Mouse (Mus musculus): ENCODE results near the gene Dixdc1. TPM values are rescaled to one million over a fixed set of nuclear protein-coding genes. Genes with fewer than 3 reads are reported as not detected.
A peak's percentile ranks its signal among the peaks of the same experiment; 100 is the strongest.

The Dixdc1 gene
- polyA plus RNA-seq, 1 experiment from 2014 or later: 29.9 TPM

GRCm38 (mm10) chr9:50721061-50721460 lies 18.3 kb downstream of the Dixdc1 start:
- no peaks in the 10 kb centered on the region for H3K9me3 ChIP-seq
- no peak overlapping the region for H3K4me3 ChIP-seq
- H3K27me3 ChIP-seq (replicated peaks): no peaks in the 10 kb centered on the region
- peaks cover 41% of the 10 kb centered on the region for H3K4me1 ChIP-seq
- H3K4me2 ChIP-seq (replicated peaks): 0 out of 2 replicates have a peak overlapping the region, but pooled peaks have one; percentile 4
- no peaks in the 10 kb centered on the region for H3K36me3 ChIP-seq
- ATAC-seq (ENCODE audit: low FRiP score, low read depth): no peak
- no peak overlapping the region for H3K9ac ChIP-seq
- no peak overlapping the region for H3K27ac ChIP-seq
- WGBS: 32% methylated on average over 12 of the region's 12 CpGs

GRCm38 (mm10) chr9:50718878-50719277 lies 20.4 kb downstream of the Dixdc1 start:
- 83% methylated on average over 4 of the region's 4 CpGs for WGBS
- peaks cover 22% of the 10 kb centered on the region for H3K4me1 ChIP-seq

GRCm38 (mm10) chr9:50714188-50714587 lies 25.1 kb downstream of the Dixdc1 start:
- Histone ChIP-seq H3K4me1 (no peaks in the 10 kb centered on the region), H3K36me3 (peaks cover 13% of the 10 kb centered on the region; the same call in 1 of the 2 replicates), H3K9ac (no peak overlapping the region), H3K4me2 (replicated peaks) (no peak overlapping the region), H3K4me3 (no peak overlapping the region), H3K27me3 (replicated peaks) (no peaks in the 10 kb centered on the region), H3K27ac (no peak overlapping the region), H3K9me3 (no peaks in the 10 kb centered on the region)
- 56% methylated on average over 4 of the region's 4 CpGs for WGBS
- no peak for ATAC-seq (ENCODE audit: low FRiP score, low read depth)

More at GRCm38 (mm10) chr9:50718878-50719277, 20.4 kb downstream of the Dixdc1 start:
- H3K4me2 ChIP-seq (replicated peaks): no peak overlapping the region
- no peaks in the 10 kb centered on the region for H3K9me3 ChIP-seq
- H3K9ac ChIP-seq: no peak overlapping the region
- ATAC-seq (ENCODE audit: low FRiP score, low read depth): no peak
- H3K27me3 ChIP-seq (replicated peaks): no peaks in the 10 kb centered on the region
- no peak overlapping the region for H3K27ac ChIP-seq
- no peak overlapping the region for H3K4me3 ChIP-seq
- no peaks in the 10 kb centered on the region for H3K36me3 ChIP-seq

- no peak overlapping the region for H3K27ac ChIP-seq
- no peaks in the 10 kb centered on the region for H3K4me1 ChIP-seq
- 91% methylated on average over 4 of the region's 4 CpGs for WGBS
- peaks cover 27% of the 10 kb centered on the region for H3K36me3 ChIP-seq
- ATAC-seq (ENCODE audit: low FRiP score, low read depth): no peak
- H3K9ac ChIP-seq: no peak overlapping the region
- no peaks in the 10 kb centered on the region for H3K27me3 ChIP-seq (replicated peaks)
- no peak overlapping the region for H3K4me2 ChIP-seq (replicated peaks)
- no peaks in the 10 kb centered on the region for H3K9me3 ChIP-seq
- H3K4me3 ChIP-seq: no peak overlapping the region
These were observed 28.0 kb downstream of the Dixdc1 start for GRCm38 (mm10) chr9:50711337-50711736.

GRCm38 (mm10) chr9:50709108-50709507 lies 30.2 kb downstream of the Dixdc1 start:
- H3K4me3 ChIP-seq: no peak overlapping the region
- H3K4me1 ChIP-seq: no peaks in the 10 kb centered on the region
- H3K27me3 ChIP-seq (replicated peaks): no peaks in the 10 kb centered on the region
- no peak overlapping the region for H3K4me2 ChIP-seq (replicated peaks)
- no peak for ATAC-seq (ENCODE audit: low FRiP score, low read depth)
- H3K9ac ChIP-seq: no peak overlapping the region
- no peak overlapping the region for H3K27ac ChIP-seq
- 36% methylated on average over 2 of the region's 2 CpGs for WGBS
- peaks cover 27% of the 10 kb centered on the region for H3K36me3 ChIP-seq
- H3K9me3 ChIP-seq: no peaks in the 10 kb centered on the region

GRCm38 (mm10) chr9:50704907-50705306 lies 34.4 kb downstream of the Dixdc1 start:
- H3K27ac ChIP-seq: no peak overlapping the region
- H3K36me3 ChIP-seq: peaks cover 24% of the 10 kb centered on the region
- no peak overlapping the region for H3K4me2 ChIP-seq (replicated peaks)
- no peak for ATAC-seq (ENCODE audit: low FRiP score, low read depth)
- no peak overlapping the region for H3K4me3 ChIP-seq
- no peaks in the 10 kb centered on the region for H3K4me1 ChIP-seq
- WGBS: 28% methylated on average over 6 of the region's 6 CpGs
- peaks cover 11% of the 10 kb centered on the region for H3K27me3 ChIP-seq (replicated peaks)
- no peak overlapping the region for H3K9ac ChIP-seq
- H3K9me3 ChIP-seq: no peaks in the 10 kb centered on the region

- WGBS: 58% methylated on average over 11 of the region's 11 CpGs
- Histone ChIP-seq H3K9me3 (no peaks in the 10 kb centered on the region), H3K36me3 (peaks cover 7% of the 10 kb centered on the region), H3K4me3 (no peak overlapping the region), H3K9ac (no peak overlapping the region), H3K4me2 (replicated peaks) (no peak overlapping the region), H3K27me3 (replicated peaks) (peaks cover 12% of the 10 kb centered on the region), H3K27ac (no peak overlapping the region), H3K4me1 (peaks cover 28% of the 10 kb centered on the region)
- no peak for ATAC-seq (ENCODE audit: low FRiP score, low read depth)
These were observed 38.2 kb downstream of the Dixdc1 start for GRCm38 (mm10) chr9:50700921-50701691.

GRCm38 (mm10) chr9:50698418-50699409 lies 40.6 kb downstream of the Dixdc1 start:
- no peaks in the 10 kb centered on the region for H3K9me3 ChIP-seq
- H3K27me3 ChIP-seq (replicated peaks): peaks cover 12% of the 10 kb centered on the region
- WGBS: under 1% methylated on average over 70 of the region's 70 CpGs
- peak overlapping the region; percentile 78 for H3K9ac ChIP-seq
- peak overlapping the region; percentile 54 for H3K4me3 ChIP-seq
- H3K4me2 ChIP-seq (replicated peaks): peak overlapping the region; percentile 98
- H3K4me1 ChIP-seq: peaks cover 28% of the 10 kb centered on the region
- peak; percentile 73 for ATAC-seq (ENCODE audit: low FRiP score, low read depth)
- H3K27ac ChIP-seq: no peak overlapping the region
- peaks cover 12% of the 10 kb centered on the region for H3K36me3 ChIP-seq

GRCm38 (mm10) chr9:50697706-50698041 lies 41.6 kb downstream of the Dixdc1 start:
- ATAC-seq (ENCODE audit: low FRiP score, low read depth): peak; percentile 43
- peaks cover 12% of the 10 kb centered on the region for H3K27me3 ChIP-seq (replicated peaks)
- peak overlapping the region; percentile 98 for H3K4me2 ChIP-seq (replicated peaks)
- WGBS: under 1% methylated on average over 12 of the region's 12 CpGs
- H3K27ac ChIP-seq: 0 out of 2 replicates have a peak overlapping the region, but pooled peaks have one; percentile 32
- H3K9me3 ChIP-seq: no peaks in the 10 kb centered on the region
- peaks cover 12% of the 10 kb centered on the region for H3K36me3 ChIP-seq
- H3K4me3 ChIP-seq: peak overlapping the region; percentile 27; the same call in 1 of the 2 replicates
- H3K9ac ChIP-seq: peak overlapping the region; percentile 42; the same call in 1 of the 2 replicates
- H3K4me1 ChIP-seq: peaks cover 34% of the 10 kb centered on the region

GRCm38 (mm10) chr9:50696851-50697705 lies 42.2 kb downstream of the Dixdc1 start:
- H3K27me3 ChIP-seq (replicated peaks): peaks cover 12% of the 10 kb centered on the region
- no peaks in the 10 kb centered on the region for H3K9me3 ChIP-seq
- peaks cover 12% of the 10 kb centered on the region for H3K36me3 ChIP-seq
- peak overlapping the region; percentile 42; the same call in 1 of the 2 replicates for H3K9ac ChIP-seq
- peak overlapping the region; percentile 98 for H3K4me2 ChIP-seq (replicated peaks)
- H3K27ac ChIP-seq: 0 out of 2 replicates have a peak overlapping the region, but pooled peaks have one; percentile 32
- H3K4me3 ChIP-seq: peak overlapping the region; percentile 27; the same call in 1 of the 2 replicates
- 36% methylated on average over 12 of the region's 12 CpGs for WGBS
- ATAC-seq (ENCODE audit: low FRiP score, low read depth): no peak
- H3K4me1 ChIP-seq: peaks cover 37% of the 10 kb centered on the region

GRCm38 (mm10) chr9:50695153-50695552 lies 44.2 kb downstream of the Dixdc1 start:
- H3K27ac ChIP-seq: no peak overlapping the region
- H3K4me2 ChIP-seq (replicated peaks): no peak overlapping the region
- 88% methylated on average over 6 of the region's 6 CpGs for WGBS
- no peak for ATAC-seq (ENCODE audit: low FRiP score, low read depth)
- no peaks in the 10 kb centered on the region for H3K9me3 ChIP-seq
- H3K27me3 ChIP-seq (replicated peaks): peaks cover 4% of the 10 kb centered on the region; the same call in 1 of the 2 replicates
- no peak overlapping the region for H3K4me3 ChIP-seq
- peaks cover 37% of the 10 kb centered on the region for H3K4me1 ChIP-seq
- peaks cover 6% of the 10 kb centered on the region; the same call in 1 of the 2 replicates for H3K36me3 ChIP-seq
- H3K9ac ChIP-seq: no peak overlapping the region
